Mouse (Mus musculus): ENCODE data around the gene Mindy4b-ps. TPM values are rescaled to one million over a fixed set of nuclear protein-coding genes. Genes with fewer than 3 reads are reported as not detected.
"Not testable (repeated sequence)": the region's sequence is repeated elsewhere in the genome, so short reads cannot be mapped to it uniquely, and the experiment has no call there.

Mindy4b-ps gene
- total RNA-seq (2014; fragmentation: Nextera tagmentation) (not detected in 2 replicates), total RNA-seq (2017) (0.27 TPM in 1 of 2 replicates, not detected in the other), polyA plus RNA-seq (2012) (not detected in 2 replicates)

DNA sequence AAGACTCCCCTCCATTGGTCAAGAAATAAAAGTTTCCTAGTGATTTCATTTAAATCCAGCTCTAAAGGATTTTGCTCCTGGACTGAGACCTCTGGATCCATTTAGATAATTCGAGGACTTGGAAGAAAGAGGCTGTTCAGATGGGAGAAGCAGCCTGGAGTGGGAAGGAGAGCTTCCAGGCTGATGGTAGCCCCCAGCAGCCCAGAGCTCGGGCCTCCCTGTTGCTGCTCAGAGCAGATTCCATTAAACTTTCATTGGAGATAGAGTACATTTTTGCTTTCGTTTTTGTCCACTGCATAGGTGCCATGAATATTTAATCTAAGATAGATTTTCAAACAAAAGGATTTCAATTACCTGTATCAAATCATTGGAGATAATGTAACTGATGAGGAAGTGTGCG is at the start of gene Mindy4b-ps:
Mindy4b-ps (minus strand) TSS at position 101 of the 400 bp plus-strand sequence.
- TF ChIP-seq POLR2AphosphoS5 (IDR thresholded peaks at IDR 0.05; ENCODE audit: insufficient replicate concordance, low read depth, low read length) (no peak), GATA2 (IDR thresholded peaks at IDR 0.05; ENCODE audit: borderline replicate concordance, low read depth, low read length) (no peak), GATA1 (IDR thresholded peaks at IDR 0.05; ENCODE audit: borderline replicate concordance, low read length) (no peak), TAL1 (conservative IDR thresholded peaks at IDR 0.05; ENCODE audit: low read depth, low read length) (no peak), CTCF (IDR thresholded peaks at IDR 0.05; ENCODE audit: low read depth, low read length) (no peak)
- Histone ChIP-seq H3K9me3 (replicated peaks) (no peaks in the 10 kb centered on the region), H3K4me3 (ENCODE audit: low read depth, low read length) (no peak within 1 kb of the TSS), H3K4me1 (ENCODE audit: insufficient read depth, low read depth, low read length) (no peaks in the 10 kb centered on the region), H3K36me3 (replicated peaks) (no peaks in the 10 kb centered on the region), H3K27me3 (ENCODE audit: insufficient read depth, low read length) (no peaks in the 10 kb centered on the region)
- ATAC-seq (ENCODE audit: extremely low read depth, insufficient number of reproducible peaks, low FRiP score, poor library complexity, severe bottlenecking) (no peak), DNase-seq (ENCODE audit: low spot score) (no peak)

DNA sequence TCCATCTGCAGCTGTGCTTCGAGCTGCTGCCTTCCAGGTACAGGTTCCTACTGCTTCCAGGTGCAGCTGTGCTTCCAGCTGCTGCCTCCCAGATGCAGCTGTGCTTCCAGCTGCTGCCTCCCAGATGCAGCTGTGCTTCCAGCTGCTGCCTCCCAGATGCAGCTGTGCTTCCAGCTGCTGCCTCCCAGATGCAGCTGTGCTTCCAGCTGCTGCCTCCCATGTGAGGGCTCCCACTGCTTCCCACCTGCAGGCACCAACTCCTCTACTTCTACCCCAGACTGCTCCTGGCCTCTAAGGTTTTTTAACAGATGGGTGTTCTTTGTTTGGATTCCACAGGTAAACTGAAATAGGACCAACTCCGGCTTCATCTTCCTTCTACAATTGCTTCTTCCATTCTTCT is 49.8 kb upstream of the Mindy4b-ps start:
- not testable (repeated sequence) for DNase-seq (ENCODE audit: low spot score); H3K4me1 ChIP-seq (ENCODE audit: insufficient read depth, low read depth, low read length); H3K4me3 ChIP-seq (ENCODE audit: low read depth, low read length); ATAC-seq (ENCODE audit: extremely low read depth, insufficient number of reproducible peaks, low FRiP score, poor library complexity, severe bottlenecking); H3K27me3 ChIP-seq (ENCODE audit: insufficient read depth, low read length); H3K9me3 ChIP-seq (replicated peaks); H3K36me3 ChIP-seq (replicated peaks)

DNA sequence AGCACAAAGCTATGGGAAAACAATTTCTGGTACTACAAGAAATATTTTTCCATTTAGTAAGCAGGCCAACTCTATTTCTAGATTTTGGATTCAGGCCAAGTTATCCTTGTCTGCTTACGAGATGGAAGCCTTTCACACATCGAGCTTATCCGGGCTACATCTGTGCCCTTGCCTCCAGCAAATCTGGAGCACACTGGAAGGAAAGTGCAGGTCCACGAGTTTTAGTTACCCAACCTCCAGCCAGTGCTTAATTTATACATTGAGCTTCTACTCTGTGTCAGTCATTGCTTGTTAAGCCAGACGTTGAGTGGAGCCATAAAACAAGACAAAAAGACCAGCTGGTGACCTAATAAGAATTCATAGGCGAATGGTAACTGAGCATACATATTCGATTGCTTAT is 43.6 kb upstream of the Mindy4b-ps start:
- DNase-seq (ENCODE audit: low spot score) (no peak), ATAC-seq (ENCODE audit: extremely low read depth, insufficient number of reproducible peaks, low FRiP score, poor library complexity, severe bottlenecking) (no peak)
- H3K4me1 ChIP-seq (ENCODE audit: insufficient read depth, low read depth, low read length) = no peaks in the 10 kb centered on the region
- no peak overlapping the region for H3K4me3 ChIP-seq (ENCODE audit: low read depth, low read length)
- no peaks in the 10 kb centered on the region for H3K9me3 ChIP-seq (replicated peaks)
- H3K36me3 ChIP-seq (replicated peaks) = no peaks in the 10 kb centered on the region
- no peaks in the 10 kb centered on the region for H3K27me3 ChIP-seq (ENCODE audit: insufficient read depth, low read length)
- TF ChIP-seq GATA1 (IDR thresholded peaks at IDR 0.05; ENCODE audit: borderline replicate concordance, low read length) = no peak
- TF ChIP-seq CTCF (IDR thresholded peaks at IDR 0.05; ENCODE audit: low read depth, low read length) = no peak
- TF ChIP-seq TAL1 (conservative IDR thresholded peaks at IDR 0.05; ENCODE audit: low read depth, low read length) = no peak

DNA sequence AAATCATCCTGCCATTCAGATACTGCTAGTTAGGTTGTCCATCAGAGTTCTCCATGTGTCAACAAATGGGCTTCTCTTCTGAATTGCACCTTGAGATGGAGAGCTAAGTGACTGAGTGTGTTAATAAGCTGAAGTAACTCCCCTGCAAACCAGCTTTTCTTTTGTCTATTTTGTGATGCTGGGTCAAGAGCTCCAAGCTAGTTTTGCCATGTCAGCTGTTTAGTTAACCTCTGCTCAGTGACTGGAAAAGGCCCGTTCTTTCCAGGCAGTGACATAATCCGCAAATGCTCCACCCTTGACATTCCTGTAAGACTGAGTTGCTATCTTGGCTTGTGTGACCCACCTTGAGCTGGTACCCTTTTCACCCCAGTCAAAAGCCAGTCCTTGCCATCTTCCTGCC is 40.9 kb upstream of the Mindy4b-ps start:
- H3K27me3 ChIP-seq (ENCODE audit: insufficient read depth, low read length) = no peaks in the 10 kb centered on the region
- TF ChIP-seq TAL1 (conservative IDR thresholded peaks at IDR 0.05; ENCODE audit: low read depth, low read length) (no peak), GATA2 (IDR thresholded peaks at IDR 0.05; ENCODE audit: borderline replicate concordance, low read depth, low read length) (no peak), POLR2AphosphoS5 (IDR thresholded peaks at IDR 0.05; ENCODE audit: insufficient replicate concordance, low read depth, low read length) (no peak), GATA1 (IDR thresholded peaks at IDR 0.05; ENCODE audit: borderline replicate concordance, low read length) (no peak), CTCF (IDR thresholded peaks at IDR 0.05; ENCODE audit: low read depth, low read length) (no peak)
- DNase-seq (ENCODE audit: low spot score) (no peak), ATAC-seq (ENCODE audit: extremely low read depth, insufficient number of reproducible peaks, low FRiP score, poor library complexity, severe bottlenecking) (no peak)
- no peaks in the 10 kb centered on the region for H3K9me3 ChIP-seq (replicated peaks)
- H3K4me1 ChIP-seq (ENCODE audit: insufficient read depth, low read depth, low read length) = no peaks in the 10 kb centered on the region
- H3K36me3 ChIP-seq (replicated peaks) = no peaks in the 10 kb centered on the region
- H3K4me3 ChIP-seq (ENCODE audit: low read depth, low read length) = no peak overlapping the region

DNA sequence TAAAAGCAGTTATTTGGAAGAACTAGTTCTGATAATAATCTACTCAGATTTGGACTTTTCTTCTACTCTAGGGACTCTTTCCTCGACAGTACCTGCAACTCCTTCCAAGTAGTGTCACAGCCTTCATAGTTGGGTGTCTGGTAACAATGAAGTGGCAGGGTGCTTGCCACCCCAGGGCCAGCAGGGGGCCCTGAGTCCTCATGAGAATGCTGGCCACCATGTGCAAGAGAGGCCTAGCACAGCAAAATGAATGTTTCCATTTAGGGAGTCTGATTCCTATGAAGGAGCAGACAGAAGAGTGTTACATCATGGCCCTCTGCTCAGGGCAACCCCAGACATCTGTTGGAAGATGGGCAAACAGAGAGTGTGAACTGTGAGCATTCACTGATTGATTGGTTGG is 21.3 kb upstream of the Mindy4b-ps start:
- DNase-seq (ENCODE audit: low spot score) = no peak
- no peak for ATAC-seq (ENCODE audit: extremely low read depth, insufficient number of reproducible peaks, low FRiP score, poor library complexity, severe bottlenecking)
- TF ChIP-seq CTCF (IDR thresholded peaks at IDR 0.05; ENCODE audit: low read depth, low read length) (no peak), GATA1 (IDR thresholded peaks at IDR 0.05; ENCODE audit: borderline replicate concordance, low read length) (no peak), TAL1 (conservative IDR thresholded peaks at IDR 0.05; ENCODE audit: low read depth, low read length) (no peak)

DNA sequence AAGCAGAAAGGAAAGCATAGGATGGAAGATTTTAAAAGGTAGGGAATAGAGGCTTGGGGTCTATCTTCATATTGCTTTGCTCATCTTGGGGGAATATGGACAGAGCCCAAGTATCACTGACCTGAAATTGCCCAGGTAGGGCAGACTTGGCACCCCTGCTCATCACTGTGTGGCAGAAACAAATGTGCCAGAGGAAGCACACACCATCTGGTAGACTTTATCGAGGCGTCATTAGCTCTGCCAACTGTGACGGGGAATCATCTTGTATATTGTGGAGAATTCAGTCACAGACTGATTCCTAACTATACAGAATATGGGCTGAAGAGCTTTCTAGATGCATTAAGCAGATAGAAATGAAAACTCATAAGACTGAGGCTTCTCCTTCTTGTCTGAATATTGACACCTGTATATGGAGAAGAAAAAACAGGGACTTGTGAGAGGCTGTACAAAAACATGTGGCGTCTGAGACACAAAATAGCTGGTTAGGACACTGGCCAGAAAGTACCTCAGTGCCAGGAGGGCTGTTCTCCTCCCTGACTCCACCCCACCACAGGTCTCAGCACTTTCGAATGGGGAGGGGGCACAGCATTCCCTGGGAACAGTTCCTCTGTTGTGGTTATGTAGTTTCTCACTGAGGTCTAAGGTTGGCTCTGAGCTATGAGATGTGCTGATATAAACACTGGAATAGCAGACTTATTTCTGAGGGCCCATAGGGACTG is 11.5 kb upstream of the Mindy4b-ps start:
- Histone ChIP-seq H3K36me3 (replicated peaks) (no peaks in the 10 kb centered on the region), H3K4me3 (ENCODE audit: low read depth, low read length) (no peak overlapping the region), H3K4me1 (ENCODE audit: insufficient read depth, low read depth, low read length) (no peaks in the 10 kb centered on the region), H3K27me3 (ENCODE audit: insufficient read depth, low read length) (0 out of 2 replicates have a peak, but pooled peaks cover 3% of the 10 kb centered on the region), H3K9me3 (replicated peaks) (no peaks in the 10 kb centered on the region)
- no peak for ATAC-seq (ENCODE audit: extremely low read depth, insufficient number of reproducible peaks, low FRiP score, poor library complexity, severe bottlenecking)
- TF ChIP-seq GATA1 (IDR thresholded peaks at IDR 0.05; ENCODE audit: borderline replicate concordance, low read length) (no peak), POLR2AphosphoS5 (IDR thresholded peaks at IDR 0.05; ENCODE audit: insufficient replicate concordance, low read depth, low read length) (no peak), TAL1 (conservative IDR thresholded peaks at IDR 0.05; ENCODE audit: low read depth, low read length) (no peak), GATA2 (IDR thresholded peaks at IDR 0.05; ENCODE audit: borderline replicate concordance, low read depth, low read length) (no peak), CTCF (IDR thresholded peaks at IDR 0.05; ENCODE audit: low read depth, low read length) (no peak)
- DNase-seq (ENCODE audit: low spot score) = no peak

More for the DNA sequence above, 21.3 kb upstream of the Mindy4b-ps start:
- no peaks in the 10 kb centered on the region for H3K36me3 ChIP-seq (replicated peaks)
- no peaks in the 10 kb centered on the region for H3K27me3 ChIP-seq (ENCODE audit: insufficient read depth, low read length)
- no peaks in the 10 kb centered on the region for H3K4me1 ChIP-seq (ENCODE audit: insufficient read depth, low read depth, low read length)
- H3K9me3 ChIP-seq (replicated peaks) = no peaks in the 10 kb centered on the region
- H3K4me3 ChIP-seq (ENCODE audit: low read depth, low read length) = no peak overlapping the region

DNA sequence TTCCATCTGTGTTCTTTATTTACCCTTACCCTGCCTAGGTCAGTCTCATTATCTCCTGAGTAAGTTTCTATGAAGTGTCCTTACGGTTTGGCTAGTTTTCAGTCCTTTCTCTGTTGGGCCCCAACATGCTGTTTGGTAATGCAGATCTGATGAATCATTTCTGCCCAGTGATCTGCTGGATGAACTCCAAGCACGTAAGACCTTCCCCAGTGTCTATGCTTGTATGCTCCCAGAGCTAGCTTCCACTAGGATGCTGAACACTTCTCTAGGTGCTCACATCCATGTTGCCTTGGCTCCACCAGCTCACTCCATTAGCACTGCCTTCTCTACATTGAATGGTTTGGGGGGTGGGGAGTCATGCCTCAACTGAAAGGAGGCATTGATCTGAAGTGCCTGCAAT is 10.8 kb upstream of the Mindy4b-ps start:
- no peaks in the 10 kb centered on the region for H3K9me3 ChIP-seq (replicated peaks)
- no peaks in the 10 kb centered on the region for H3K36me3 ChIP-seq (replicated peaks)
- no peak for DNase-seq (ENCODE audit: low spot score)
- no peak overlapping the region for H3K4me3 ChIP-seq (ENCODE audit: low read depth, low read length)
- ATAC-seq (ENCODE audit: extremely low read depth, insufficient number of reproducible peaks, low FRiP score, poor library complexity, severe bottlenecking) = no peak
- no peak for TF ChIP-seq GATA1 (IDR thresholded peaks at IDR 0.05; ENCODE audit: borderline replicate concordance, low read length)
- TF ChIP-seq GATA2 (IDR thresholded peaks at IDR 0.05; ENCODE audit: borderline replicate concordance, low read depth, low read length) = no peak
- no peak for TF ChIP-seq CTCF (IDR thresholded peaks at IDR 0.05; ENCODE audit: low read depth, low read length)
- TF ChIP-seq POLR2AphosphoS5 (IDR thresholded peaks at IDR 0.05; ENCODE audit: insufficient replicate concordance, low read depth, low read length) = no peak
- no peak for TF ChIP-seq TAL1 (conservative IDR thresholded peaks at IDR 0.05; ENCODE audit: low read depth, low read length)
- no peaks in the 10 kb centered on the region for H3K4me1 ChIP-seq (ENCODE audit: insufficient read depth, low read depth, low read length)
- H3K27me3 ChIP-seq (ENCODE audit: insufficient read depth, low read length) = 0 out of 2 replicates have a peak, but pooled peaks cover 7% of the 10 kb centered on the region
